Mouse (Mus musculus) embryonic facial prominence, embryonic 15.5 days (tissue): ENCODE data around the gene Mlxip. TPM values are rescaled to one million over a fixed set of nuclear protein-coding genes. Genes with fewer than 3 reads are reported as not detected.
A peak's percentile ranks its signal among the peaks of the same experiment; 100 is the strongest.

ENCODE experiments used
- ATAC-seq: fragments of 200-750 bp; cut with Nextera tagmentation; 2 replicates; pipeline ENCODE4 v1.8.0; 2017; ENCODE audit warnings: low read depth, moderate TSS enrichment; ENCODE audit not compliant: insufficient number of reproducible peaks, low FRiP score, low TSS enrichment
- H3K27ac ChIP-seq: fragments of 300-500 bp; sonication (generic); replicated peaks from 2 replicates; pipeline ENCODE4 v1.5.1; 2015; ENCODE audit warnings: mild to moderate bottlenecking, inconsistent platforms
- H3K27me3 ChIP-seq: fragments of 300-500 bp; sonication (generic); 2 replicates; pipeline ENCODE4 v1.6.1; 2015; ENCODE audit warnings: inconsistent platforms
- H3K36me3 ChIP-seq: fragments of 300-500 bp; sonication (generic); 2 replicates; pipeline ENCODE4 v1.6.1; 2015; ENCODE audit warnings: mild to moderate bottlenecking, inconsistent platforms
- H3K4me1 ChIP-seq: fragments of 300-500 bp; sonication (generic); 2 replicates; pipeline ENCODE4 v1.6.1; 2015; ENCODE audit warnings: inconsistent platforms
- H3K4me2 ChIP-seq: fragments of 300-500 bp; sonication (generic); replicated peaks from 2 replicates; pipeline ENCODE4 v1.6.1; 2015; ENCODE audit warnings: mild to moderate bottlenecking, inconsistent platforms
- H3K4me3 ChIP-seq: fragments of 300-500 bp; sonication (generic); replicated peaks from 2 replicates; pipeline ENCODE4 v1.5.1; 2015; ENCODE audit warnings: mild to moderate bottlenecking, inconsistent platforms
- H3K9ac ChIP-seq: fragments of 300-500 bp; sonication (generic); 2 replicates; pipeline ENCODE4 v1.6.1; 2015; ENCODE audit warnings: inconsistent platforms
- H3K9me3 ChIP-seq: fragments of 300-500 bp; sonication (generic); replicated peaks from 2 replicates; pipeline ENCODE4 v1.6.1; 2016; ENCODE audit warnings: inconsistent platforms
- WGBS: fragments of 180-500 bp; shearing (Covaris S2); methylation state at CpG from one replicate; pipeline ENCODE4 v1.1.7; 2015; 5-methylcytosine and 5-hydroxymethylcytosine counted together
- polyA plus RNA-seq: library from polyadenylated mRNA; unstranded; fragments of >200 nt; fragmentation: Nextera tagmentation; extraction: Ambion mirVana; gene quantifications from 2 replicates; pipeline ENCODE4 v1.2.1, GENCODE M21; 2015

Gene Mlxip
- polyA plus RNA-seq = 17.9 and 20.7 TPM in 2 replicates

- H3K9ac ChIP-seq = peak within 1 kb of the TSS; percentile 95
- ATAC-seq = peak; percentile 95
- H3K4me1 ChIP-seq = peaks cover 44% of the 10 kb centered on the region
- no peaks in the 10 kb centered on the region for H3K27me3 ChIP-seq
- no peaks in the 10 kb centered on the region for H3K9me3 ChIP-seq
- H3K27ac ChIP-seq = peak within 1 kb of the TSS; percentile 85
- peak within 1 kb of the TSS; percentile 83 for H3K4me2 ChIP-seq
- under 1% methylated on average over 39 of the region's 50 CpGs for WGBS
- peak within 1 kb of the TSS; percentile 96 for H3K4me3 ChIP-seq
- H3K36me3 ChIP-seq = no peaks in the 10 kb centered on the region
Observed at GRCm38 (mm10) chr5:123394303-123394956, at the start of gene Mlxip. Mlxip (plus strand) TSS chr5:123394798.

DNA sequence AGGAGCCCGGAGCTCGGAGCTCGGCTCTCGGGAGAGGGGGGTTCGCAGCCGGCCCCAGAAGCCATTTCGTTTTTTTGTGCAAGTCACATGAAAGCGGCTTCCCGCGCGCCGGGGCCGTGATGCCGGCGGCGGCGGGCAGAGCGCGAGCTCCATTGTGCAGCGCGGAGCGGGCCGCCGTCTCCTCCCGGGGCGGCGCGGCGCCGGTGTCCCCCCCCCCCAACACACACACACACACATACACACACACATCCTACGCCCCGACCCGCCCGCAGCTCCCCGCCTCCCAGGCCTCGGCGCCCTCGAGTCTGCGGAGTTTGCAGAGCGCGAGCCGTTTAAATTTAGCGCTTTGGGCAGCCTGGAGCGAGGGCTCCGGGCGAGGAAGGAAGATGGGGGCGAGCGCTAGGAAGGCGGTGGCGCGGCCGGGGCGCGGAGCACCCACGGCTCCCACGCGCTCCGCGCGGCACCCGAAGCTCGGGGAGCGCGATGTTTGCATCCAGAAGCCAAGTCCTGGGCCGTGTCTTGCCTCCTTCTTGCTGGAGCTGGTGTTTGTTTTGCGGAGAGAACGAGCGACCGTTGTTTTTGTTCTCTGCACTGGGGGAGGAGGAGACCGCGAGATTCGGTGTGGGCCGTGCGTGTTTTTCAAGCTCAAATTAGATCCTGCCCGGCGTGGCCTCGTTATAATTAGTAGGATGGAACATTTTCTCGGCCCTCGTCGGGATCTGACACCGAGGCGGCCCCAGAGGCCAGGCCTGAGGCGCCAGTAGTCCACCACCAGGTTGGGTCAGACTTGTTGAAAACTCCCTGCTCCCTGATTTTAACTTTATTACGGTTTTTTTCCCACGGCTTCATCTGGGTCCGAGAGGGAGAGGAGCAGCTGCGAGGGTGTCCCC, 49.4 kb upstream of the Mlxip start:
- Histone ChIP-seq H3K27me3 (no peaks in the 10 kb centered on the region), H3K27ac (peak overlapping the region; percentile 98), H3K9me3 (no peaks in the 10 kb centered on the region), H3K36me3 (no peaks in the 10 kb centered on the region), H3K4me2 (peak overlapping the region; percentile 84), H3K4me1 (peaks cover 34% of the 10 kb centered on the region), H3K9ac (peak overlapping the region; percentile 89), H3K4me3 (peak overlapping the region; percentile 86)
- peak; percentile 45; the same call in 1 of the 2 replicates for ATAC-seq
- WGBS = under 1% methylated on average over 78 of the region's 87 CpGs

GRCm38 (mm10) chr5:123345853-123346654, 48.5 kb upstream of the Mlxip start:
- peak overlapping the region; percentile 84 for H3K4me2 ChIP-seq
- H3K4me3 ChIP-seq = peak overlapping the region; percentile 86
- peaks cover 43% of the 10 kb centered on the region for H3K4me1 ChIP-seq
- H3K9ac ChIP-seq = peak overlapping the region; percentile 89; the same call in 1 of the 2 replicates
- 1% methylated on average over 22 of the region's 22 CpGs for WGBS
- peak; percentile 51; the same call in 1 of the 2 replicates for ATAC-seq
- no peaks in the 10 kb centered on the region for H3K27me3 ChIP-seq
- no peaks in the 10 kb centered on the region for H3K9me3 ChIP-seq
- peak overlapping the region; percentile 98 for H3K27ac ChIP-seq
- no peaks in the 10 kb centered on the region for H3K36me3 ChIP-seq

DNA sequence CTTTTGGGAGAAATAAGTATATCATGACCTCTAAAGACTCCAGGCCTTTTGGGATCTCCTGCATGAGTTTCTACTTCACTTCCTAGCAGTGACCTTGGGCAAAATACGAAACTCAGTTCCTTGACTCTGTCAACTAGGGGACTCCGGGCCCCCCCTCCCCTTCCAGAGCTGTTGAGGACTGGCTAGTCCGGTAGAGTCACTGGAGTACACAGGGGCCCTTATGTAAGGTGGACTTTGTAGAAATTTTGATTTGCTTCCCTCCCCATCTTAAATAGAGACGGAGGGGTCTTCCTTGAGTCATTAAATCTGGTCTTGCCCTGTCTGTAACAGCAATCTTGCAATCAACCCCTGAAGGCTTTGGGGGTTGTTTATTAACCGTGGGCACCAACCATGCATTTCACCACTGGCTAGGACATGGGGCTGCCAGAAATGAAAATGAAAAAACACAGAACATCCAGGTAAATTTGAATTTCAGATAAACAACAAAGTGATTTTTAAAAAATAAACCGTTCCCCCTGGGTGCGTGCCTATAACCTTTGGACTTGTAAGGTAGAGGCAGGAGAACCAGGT, 47.8 kb upstream of the Mlxip start:
- Histone ChIP-seq H3K36me3 (peaks cover 1% of the 10 kb centered on the region; the same call in 1 of the 2 replicates), H3K4me3 (peak overlapping the region; percentile 86), H3K27ac (peak overlapping the region; percentile 98), H3K27me3 (no peaks in the 10 kb centered on the region), H3K4me2 (peak overlapping the region; percentile 84), H3K9ac (no peak overlapping the region), H3K9me3 (no peaks in the 10 kb centered on the region), H3K4me1 (peaks cover 43% of the 10 kb centered on the region)
- WGBS = 55% methylated on average over 7 of the region's 7 CpGs
- no peak for ATAC-seq

- H3K27ac ChIP-seq = no peak overlapping the region
- H3K36me3 ChIP-seq = peaks cover 4% of the 10 kb centered on the region; the same call in 1 of the 2 replicates
- 73% methylated on average over 2 of the region's 2 CpGs for WGBS
- peaks cover 50% of the 10 kb centered on the region for H3K4me1 ChIP-seq
- no peak overlapping the region for H3K4me3 ChIP-seq
- no peak overlapping the region for H3K4me2 ChIP-seq
- H3K9me3 ChIP-seq = no peaks in the 10 kb centered on the region
- H3K9ac ChIP-seq = no peak overlapping the region
- no peak for ATAC-seq
- H3K27me3 ChIP-seq = no peaks in the 10 kb centered on the region
Observed at GRCm38 (mm10) chr5:123347985-123348384, 46.6 kb upstream of the Mlxip start.

DNA sequence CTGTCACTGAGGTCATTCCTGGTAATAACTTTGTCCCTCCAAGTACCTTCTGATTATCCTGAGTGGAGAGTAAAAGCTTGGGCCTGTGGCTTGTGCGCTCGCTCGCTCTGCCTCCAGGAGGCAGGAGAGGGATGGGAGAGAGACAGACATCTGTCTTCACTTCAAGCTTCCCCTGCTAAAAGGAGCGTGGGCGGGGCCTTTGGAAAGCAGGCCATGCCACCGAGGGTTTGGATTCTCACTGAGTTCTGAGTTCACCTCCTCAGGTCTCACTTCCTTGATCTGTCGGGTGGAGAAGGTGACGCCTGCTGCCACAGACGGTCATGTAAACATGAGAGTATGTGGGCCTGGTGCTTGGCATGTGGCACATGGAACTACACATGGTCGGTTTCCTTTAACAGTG, 44.2 kb upstream of the Mlxip start:
- H3K36me3 ChIP-seq = peaks cover 14% of the 10 kb centered on the region; the same call in 1 of the 2 replicates
- H3K4me1 ChIP-seq = peaks cover 50% of the 10 kb centered on the region
- 41% methylated on average over 10 of the region's 10 CpGs for WGBS
- ATAC-seq = no peak
- no peaks in the 10 kb centered on the region for H3K9me3 ChIP-seq
- no peaks in the 10 kb centered on the region for H3K27me3 ChIP-seq
- H3K4me3 ChIP-seq = no peak overlapping the region
- no peak overlapping the region for H3K27ac ChIP-seq
- H3K4me2 ChIP-seq = no peak overlapping the region
- H3K9ac ChIP-seq = no peak overlapping the region

DNA sequence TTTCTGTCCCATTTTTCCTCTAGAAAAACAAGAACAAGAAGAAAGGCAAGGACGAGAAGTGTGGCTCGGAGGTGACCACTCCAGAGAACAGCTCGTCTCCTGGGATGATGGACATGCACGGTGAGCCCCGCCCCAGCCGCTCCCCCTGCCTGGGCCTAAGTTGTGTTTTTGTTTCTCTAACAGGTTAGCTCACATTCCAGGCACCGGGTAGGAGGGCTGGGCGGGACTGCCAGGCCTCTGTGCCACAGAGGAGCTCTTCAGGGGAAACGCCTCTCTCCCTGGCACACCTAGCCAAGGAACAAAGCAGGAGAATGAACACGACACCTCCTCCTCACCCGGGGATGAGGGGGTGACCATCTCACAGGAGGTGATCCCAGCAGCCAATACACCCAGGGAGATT, 38.7 kb upstream of the Mlxip start:
- H3K9me3 ChIP-seq = no peaks in the 10 kb centered on the region
- peaks cover 21% of the 10 kb centered on the region for H3K4me1 ChIP-seq
- H3K4me3 ChIP-seq = no peak overlapping the region
- no peak overlapping the region for H3K4me2 ChIP-seq
- H3K9ac ChIP-seq = no peak overlapping the region
- H3K27me3 ChIP-seq = no peaks in the 10 kb centered on the region
- ATAC-seq = peak; percentile 69; the same call in 1 of the 2 replicates
- 66% methylated on average over 11 of the region's 11 CpGs for WGBS
- peak overlapping the region; percentile 77 for H3K27ac ChIP-seq
- peaks cover 66% of the 10 kb centered on the region for H3K36me3 ChIP-seq

GRCm38 (mm10) chr5:123357253-123357652, 37.3 kb upstream of the Mlxip start:
- Histone ChIP-seq H3K4me1 (0 out of 2 replicates have a peak, but pooled peaks cover 19% of the 10 kb centered on the region), H3K4me3 (no peak overlapping the region), H3K27me3 (no peaks in the 10 kb centered on the region), H3K9ac (no peak overlapping the region), H3K36me3 (peaks cover 76% of the 10 kb centered on the region), H3K4me2 (no peak overlapping the region), H3K9me3 (no peaks in the 10 kb centered on the region), H3K27ac (no peak overlapping the region)
- 84% methylated on average over 4 of the region's 4 CpGs for whole genome bisulfite sequencing
- no peak for ATAC-seq

DNA sequence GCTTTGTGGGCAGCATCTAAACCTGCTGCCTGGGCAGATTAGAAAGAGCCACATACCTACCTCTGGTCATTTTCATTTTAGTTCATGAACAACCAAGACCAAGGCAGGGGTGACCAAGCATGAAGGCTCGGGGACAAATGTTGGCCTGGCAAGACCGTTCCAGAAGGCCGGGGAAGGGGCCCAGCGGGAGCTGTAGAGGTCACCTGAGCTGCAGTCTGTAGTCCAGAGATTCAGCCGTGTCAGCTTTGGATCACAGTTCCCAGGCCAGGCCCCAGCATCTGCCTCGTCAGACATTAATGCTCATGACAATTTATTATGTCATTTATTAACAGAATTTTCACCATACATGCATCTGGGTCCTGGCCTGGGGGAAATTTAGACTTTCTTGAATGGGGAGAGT, 35.2 kb upstream of the Mlxip start:
- 87% methylated on average over 6 of the region's 6 CpGs for WGBS
- ATAC-seq = no peak
- no peak overlapping the region for H3K4me3 ChIP-seq
- H3K27ac ChIP-seq = no peak overlapping the region
- peaks cover 96% of the 10 kb centered on the region for H3K36me3 ChIP-seq
- no peak overlapping the region for H3K4me2 ChIP-seq
- H3K27me3 ChIP-seq = no peaks in the 10 kb centered on the region
- H3K9ac ChIP-seq = no peak overlapping the region
- H3K9me3 ChIP-seq = no peaks in the 10 kb centered on the region
- H3K4me1 ChIP-seq = 0 out of 2 replicates have a peak, but pooled peaks cover 13% of the 10 kb centered on the region

DNA sequence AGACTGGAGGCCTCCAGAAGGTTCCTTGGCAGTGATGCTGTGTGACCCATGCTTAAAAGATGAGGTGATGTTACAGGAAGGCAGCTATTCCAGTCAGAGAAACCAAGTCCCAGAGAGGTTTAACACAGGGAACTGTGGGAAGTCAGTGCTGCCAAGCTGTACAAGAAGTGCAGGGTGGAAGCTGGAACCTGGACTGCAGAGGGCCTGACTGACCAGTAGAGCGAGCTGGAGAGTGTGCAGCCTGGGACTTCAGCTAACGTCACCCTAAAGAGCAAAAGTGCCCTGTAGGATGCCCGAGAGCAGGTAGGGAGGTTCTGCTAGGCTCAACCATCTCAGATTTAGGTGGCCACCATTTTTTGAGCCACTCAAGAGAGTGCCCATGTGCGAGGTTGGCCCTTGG, 31.7 kb upstream of the Mlxip start:
- peaks cover 87% of the 10 kb centered on the region for H3K36me3 ChIP-seq
- 85% methylated on average over 4 of the region's 4 CpGs for WGBS

More for the DNA sequence above, 31.7 kb upstream of the Mlxip start:
- Histone ChIP-seq H3K27ac (no peak overlapping the region), H3K4me1 (0 out of 2 replicates have a peak, but pooled peaks cover 4% of the 10 kb centered on the region), H3K27me3 (no peaks in the 10 kb centered on the region), H3K4me3 (no peak overlapping the region), H3K4me2 (no peak overlapping the region), H3K9me3 (no peaks in the 10 kb centered on the region), H3K9ac (no peak overlapping the region)
- ATAC-seq = no peak
